Mouse (Mus musculus): ENCODE results near the gene Olfr1138.

Olfr1138 gene

GRCm38 (mm10) chr2:87739878-87740277 is at the start of gene Olfr1138:
TSS of gene Olfr1138 (minus strand) at chr2:87739978.
- DNase-seq (ENCODE audit: low spot score), result no peak

GRCm38 (mm10) chr2:87779183-87779582 is 39.4 kb upstream of the Olfr1138 start, which contains the start of gene Olfr152:
TSS of gene Olfr152 (plus strand) at chr2:87779483.
- no peak for DNase-seq (ENCODE audit: low spot score)

- DNase-seq (ENCODE audit: low spot score), result no peak
Observed at GRCm38 (mm10) chr2:87776143-87776542, 36.4 kb upstream of the Olfr1138 start.

DNA sequence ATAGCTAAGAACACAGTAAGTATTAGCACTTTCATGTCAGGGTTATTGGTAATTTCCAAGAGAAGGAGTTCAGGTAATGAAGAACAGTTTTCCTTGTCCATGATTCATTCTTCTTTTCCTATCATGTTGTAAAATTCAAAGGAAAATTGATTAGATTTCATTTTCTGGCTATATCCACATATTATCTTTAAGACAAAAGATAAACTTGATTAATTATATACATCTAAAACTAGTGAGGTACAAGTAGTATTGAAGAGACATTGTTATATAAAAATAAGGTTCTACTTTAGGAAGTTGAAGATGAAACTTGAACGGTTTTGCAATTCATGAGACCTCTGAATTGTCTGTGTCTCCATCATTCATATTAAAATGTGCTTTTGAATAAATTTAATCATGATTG is 14.1 kb upstream of the Olfr1138 start, which contains the start of gene Olfr1141:
TSS of gene Olfr1141 (minus strand) at position 101 of the 400 bp plus-strand sequence.
- no peak for DNase-seq (ENCODE audit: low spot score)

GRCm38 (mm10) chr2:87743452-87743851 is 3.7 kb upstream of the Olfr1138 start, which contains the start of gene Olfr1140:
TSS of gene Olfr1140 (plus strand) at chr2:87743752.
- no peak for DNase-seq (ENCODE audit: low spot score)

DNA sequence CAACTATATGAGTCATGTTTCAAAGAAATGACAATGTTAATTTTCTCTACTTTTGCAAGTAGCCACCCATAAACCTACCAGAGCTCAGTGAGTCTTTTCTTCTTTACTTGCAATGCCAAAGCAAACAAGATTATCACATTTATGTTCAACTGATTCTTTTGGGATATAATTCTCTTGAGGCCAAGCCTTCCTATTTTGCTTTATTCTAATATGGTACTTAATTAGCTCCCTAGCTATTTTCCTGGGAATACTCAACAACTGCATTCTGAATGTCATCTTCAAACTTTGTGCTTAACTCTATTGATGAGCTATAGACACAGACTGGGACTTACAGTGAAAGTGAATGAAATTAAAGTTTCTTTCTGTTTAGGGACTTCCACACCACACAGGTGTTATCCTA is 26.7 kb downstream of the Olfr1138 start, which contains the start of gene Olfr1137:
TSS of gene Olfr1137 (minus strand) at position 101 of the 400 bp plus-strand sequence.
- DNase-seq (ENCODE audit: low spot score), result no peak

GRCm38 (mm10) chr2:87693847-87694246 is 45.9 kb downstream of the Olfr1138 start, which contains the start of gene Olfr1136:
TSS of gene Olfr1136 (minus strand) at chr2:87693947.
- no peak for DNase-seq (ENCODE audit: low spot score)
